Mouse (Mus musculus): ENCODE measurements at regions not wholly inside any gene's neighbourhood (a gene's known extent, or its start where the extent isn't known, plus 50 kb on each side); places are given as distances from the start of the nearest gene placed in this dataset.
"Not testable (repeated sequence)": the region's sequence is repeated elsewhere in the genome, so short reads cannot be mapped to it uniquely, and the experiment has no call there.

DNA sequence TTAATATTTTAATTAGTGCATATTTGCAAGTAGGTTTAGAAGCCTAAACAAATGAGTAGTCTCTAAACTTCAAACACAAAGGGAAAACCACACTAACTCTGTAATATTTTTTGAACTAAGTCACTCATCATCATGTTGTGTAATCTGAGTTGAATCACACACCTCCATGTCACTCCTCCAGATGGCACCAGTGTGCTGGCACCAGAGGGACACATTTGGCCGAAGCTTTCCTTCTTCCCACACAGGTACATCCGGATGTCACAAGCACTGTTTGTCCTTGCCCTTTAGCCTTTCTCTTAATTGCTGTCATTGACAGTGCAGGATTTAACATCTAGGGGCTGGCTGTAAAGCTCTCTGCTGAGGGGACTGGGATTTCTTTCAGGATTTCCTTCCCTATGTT, 256.7 kb upstream of the Ccdc54 start:
- peak; percentile 20 for DNase-seq

DNA sequence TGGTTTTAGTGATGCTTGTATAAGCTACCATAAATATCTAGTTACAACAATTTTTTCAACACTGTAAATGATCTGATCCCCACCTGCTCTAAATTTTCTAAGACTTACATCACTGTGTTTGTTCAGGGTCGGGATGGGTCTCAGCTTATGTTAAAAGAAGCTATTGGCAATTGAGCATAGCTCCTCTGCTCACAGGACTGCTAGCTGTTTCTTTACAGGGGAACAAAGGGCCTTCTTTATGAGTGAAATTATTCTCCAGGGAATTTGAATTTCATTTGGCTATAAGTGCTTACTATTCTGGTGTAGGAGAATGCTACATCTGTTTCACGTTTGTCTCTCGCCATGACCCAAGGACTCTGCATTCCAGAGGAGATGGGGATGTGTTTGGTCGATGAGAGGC, 255.6 kb upstream of the Ccdc54 start:
- no peak for DNase-seq

- peak; percentile 77 for DNase-seq
Observed at GRCm38 (mm10) chr16:50841677-50842580, 251.0 kb upstream of the Ccdc54 start.

- no peak for DNase-seq
Observed at GRCm38 (mm10) chr16:50841205-50841604, 250.3 kb upstream of the Ccdc54 start.

DNA sequence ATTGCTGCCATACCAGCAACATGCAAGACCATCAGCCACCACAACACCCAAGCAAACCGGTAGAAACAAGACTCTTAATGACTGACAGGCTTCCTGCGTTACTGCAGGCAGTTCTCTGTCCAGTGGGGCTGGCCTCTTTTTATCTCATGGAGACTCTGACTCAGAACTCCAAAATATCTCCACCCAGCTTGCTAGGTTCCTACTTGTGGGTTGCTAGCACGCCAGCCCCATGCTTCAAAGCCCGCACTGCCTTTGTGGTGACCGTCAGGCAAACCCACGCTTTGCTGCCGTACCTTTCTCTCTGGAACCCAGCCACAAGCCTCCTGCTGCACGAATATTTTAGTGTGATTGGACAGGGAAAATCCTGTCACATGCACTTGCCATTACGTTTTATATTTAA, 248.7 kb upstream of the Ccdc54 start:
- peak; percentile 36 for DNase-seq

GRCm38 (mm10) chr16:50837416-50837815, 246.5 kb upstream of the Ccdc54 start:
- no peak for DNase-seq

DNA sequence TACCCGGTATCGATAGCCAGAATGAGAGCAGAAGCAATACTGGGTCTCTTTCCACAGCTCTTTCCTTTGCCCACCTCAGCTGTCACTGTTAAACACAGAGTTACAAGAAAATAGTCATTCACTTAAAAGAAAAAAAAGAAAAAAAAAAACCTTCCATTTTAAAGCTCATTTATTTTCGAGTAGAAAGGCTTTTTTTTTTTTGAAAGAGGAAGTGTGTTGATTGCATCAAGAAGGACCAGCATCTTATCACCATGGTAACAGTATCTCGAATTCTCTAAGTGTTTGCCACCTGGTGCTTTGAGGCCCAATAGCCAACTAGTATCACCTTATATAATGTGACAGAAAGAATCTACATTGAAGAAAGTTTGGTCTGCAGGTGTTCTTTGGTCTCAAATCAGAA, 245.5 kb upstream of the Ccdc54 start:
- DNase-seq = no peak

DNA sequence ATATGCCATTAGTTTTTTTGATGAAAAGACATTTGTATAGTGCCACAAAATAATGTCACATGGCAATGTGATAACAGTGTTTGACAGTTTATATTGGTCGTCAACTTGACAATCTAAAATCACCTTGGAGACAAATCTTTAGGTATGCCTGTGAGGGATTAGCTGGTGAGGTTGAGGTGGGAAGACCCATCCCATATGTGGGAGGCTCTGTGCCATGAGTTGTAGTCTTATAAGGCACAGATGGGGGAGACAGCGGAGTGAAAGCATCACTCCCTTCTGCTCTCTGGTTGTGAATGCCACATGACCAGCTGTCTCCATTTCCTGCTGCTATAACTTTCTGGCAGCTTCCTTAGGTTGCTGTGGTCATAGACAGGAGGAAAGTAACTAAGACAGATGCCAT, 242.4 kb upstream of the Ccdc54 start:
- no peak for DNase-seq

DNA sequence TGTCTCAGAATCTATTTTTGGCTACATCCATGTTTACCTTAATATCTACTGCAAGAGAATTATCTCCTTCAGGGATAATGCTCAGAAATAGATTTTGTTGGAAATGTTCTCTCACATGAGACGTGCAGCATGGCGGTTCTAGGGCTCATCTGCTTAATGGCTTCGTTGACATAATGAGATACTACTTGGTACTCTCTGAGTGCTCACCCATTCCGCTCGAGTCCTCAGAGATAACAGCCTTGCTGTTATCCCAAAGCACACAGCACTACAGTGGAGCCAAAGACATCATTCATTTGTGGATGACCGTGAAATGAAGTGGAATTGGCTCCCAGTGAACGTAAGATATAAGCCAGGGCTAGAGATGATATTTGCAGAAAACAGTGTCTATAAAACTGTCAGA, 231.4 kb upstream of the Ccdc54 start:
- DNase-seq = no peak

GRCm38 (mm10) chr16:50814626-50815025, 223.7 kb upstream of the Ccdc54 start:
- DNase-seq = no peak

DNA sequence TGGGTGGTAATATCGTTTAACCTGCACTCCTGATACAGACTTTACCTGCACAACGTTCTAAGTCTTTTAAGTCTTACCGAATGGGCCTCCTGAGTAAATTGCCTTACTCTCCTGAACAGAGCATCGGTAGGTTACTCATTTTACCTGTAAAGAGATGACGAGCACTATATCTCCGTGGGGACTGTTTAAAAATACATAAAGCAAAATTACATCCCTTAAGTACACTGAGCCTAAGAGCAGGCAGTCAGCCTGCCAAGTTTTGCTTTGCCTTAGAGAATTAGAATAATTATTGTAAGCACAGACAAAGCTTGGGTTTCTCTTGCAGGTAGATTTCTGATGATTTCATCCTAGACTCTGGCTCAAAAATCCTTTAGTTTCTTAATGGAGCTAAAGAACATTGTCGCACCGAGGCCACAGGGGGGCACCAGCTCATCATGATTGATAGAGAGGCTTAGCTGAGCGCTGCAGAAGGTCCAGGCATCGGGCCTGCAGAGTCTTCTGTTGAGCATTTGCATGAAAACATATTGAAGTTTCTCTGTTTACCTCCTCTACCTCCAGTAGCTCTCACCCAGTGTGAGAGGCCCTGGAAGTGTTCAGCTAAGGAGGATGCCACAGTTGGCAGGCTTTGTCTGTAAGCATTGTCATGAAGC, 208.3 kb upstream of the Ccdc54 start:
- peak; percentile 70 for DNase-seq

DNA sequence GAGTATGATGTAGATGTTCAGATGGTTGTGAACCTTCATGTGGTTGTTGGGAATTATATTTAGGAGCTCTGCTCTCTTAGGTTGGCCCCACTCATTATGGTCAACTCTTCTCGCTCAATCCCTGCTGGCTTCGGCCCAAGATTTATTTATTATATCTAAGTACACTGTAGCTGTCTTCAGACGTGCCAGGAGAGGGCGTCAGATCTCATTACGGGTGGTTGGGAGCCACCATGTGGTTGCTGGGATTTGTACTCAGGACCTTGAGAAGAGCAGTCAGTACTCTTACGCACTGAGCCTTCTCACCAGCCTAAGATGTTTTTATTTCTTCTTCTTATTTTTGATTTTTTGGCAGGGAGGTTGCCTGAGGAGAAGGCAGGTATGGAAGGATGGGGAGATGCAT, 207.1 kb upstream of the Ccdc54 start:
- DNase-seq = no peak

- no peak for DNase-seq
Observed at GRCm38 (mm10) chr16:50792960-50793359, 202.0 kb upstream of the Ccdc54 start.

- no peak for DNase-seq
Observed at GRCm38 (mm10) chr16:50792506-50792905, 201.6 kb upstream of the Ccdc54 start.

DNA sequence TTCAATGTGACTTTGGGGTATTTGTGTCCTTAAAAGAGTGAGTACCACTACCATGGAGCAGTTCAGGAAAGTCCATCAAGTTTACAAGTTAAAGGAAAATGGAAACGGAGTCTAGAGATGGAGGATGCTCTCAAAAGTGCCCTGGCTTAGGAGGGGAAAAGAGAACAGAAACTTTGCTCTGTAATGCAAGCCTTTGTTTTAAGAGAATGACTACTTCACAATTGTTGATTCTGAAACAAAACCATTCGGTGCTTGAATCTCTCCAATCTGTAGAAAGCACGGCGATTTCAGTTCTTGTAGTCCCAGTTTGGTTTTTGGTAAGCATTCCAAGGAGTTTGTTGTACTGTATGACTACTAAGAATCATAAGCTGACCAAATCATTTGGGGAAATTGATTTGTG, 197.7 kb upstream of the Ccdc54 start:
- no peak for DNase-seq

DNA sequence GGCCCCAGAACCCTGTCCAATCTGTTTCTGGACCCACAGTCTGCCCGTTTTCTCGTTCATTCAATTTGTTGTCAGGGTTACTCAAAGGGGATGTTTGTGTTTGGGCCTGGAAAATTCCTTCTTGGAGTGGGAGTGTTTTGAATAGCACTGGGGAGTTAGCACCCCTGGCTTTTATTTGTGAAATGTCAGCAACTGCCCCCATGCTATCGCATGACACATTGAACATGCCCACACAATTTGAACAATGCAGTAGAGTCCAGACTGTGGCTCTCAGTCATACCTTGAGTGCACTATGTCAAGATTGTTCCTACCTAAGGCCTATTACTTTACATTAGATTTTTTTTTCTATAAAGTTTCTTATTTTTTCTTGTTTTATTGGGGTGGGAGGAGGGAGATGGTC, 195.2 kb upstream of the Ccdc54 start:
- no peak for DNase-seq

GRCm38 (mm10) chr16:50785384-50785783, 194.4 kb upstream of the Ccdc54 start:
- DNase-seq = no peak

GRCm38 (mm10) chr16:50784651-50785228, 193.8 kb upstream of the Ccdc54 start:
- DNase-seq = no peak

DNA sequence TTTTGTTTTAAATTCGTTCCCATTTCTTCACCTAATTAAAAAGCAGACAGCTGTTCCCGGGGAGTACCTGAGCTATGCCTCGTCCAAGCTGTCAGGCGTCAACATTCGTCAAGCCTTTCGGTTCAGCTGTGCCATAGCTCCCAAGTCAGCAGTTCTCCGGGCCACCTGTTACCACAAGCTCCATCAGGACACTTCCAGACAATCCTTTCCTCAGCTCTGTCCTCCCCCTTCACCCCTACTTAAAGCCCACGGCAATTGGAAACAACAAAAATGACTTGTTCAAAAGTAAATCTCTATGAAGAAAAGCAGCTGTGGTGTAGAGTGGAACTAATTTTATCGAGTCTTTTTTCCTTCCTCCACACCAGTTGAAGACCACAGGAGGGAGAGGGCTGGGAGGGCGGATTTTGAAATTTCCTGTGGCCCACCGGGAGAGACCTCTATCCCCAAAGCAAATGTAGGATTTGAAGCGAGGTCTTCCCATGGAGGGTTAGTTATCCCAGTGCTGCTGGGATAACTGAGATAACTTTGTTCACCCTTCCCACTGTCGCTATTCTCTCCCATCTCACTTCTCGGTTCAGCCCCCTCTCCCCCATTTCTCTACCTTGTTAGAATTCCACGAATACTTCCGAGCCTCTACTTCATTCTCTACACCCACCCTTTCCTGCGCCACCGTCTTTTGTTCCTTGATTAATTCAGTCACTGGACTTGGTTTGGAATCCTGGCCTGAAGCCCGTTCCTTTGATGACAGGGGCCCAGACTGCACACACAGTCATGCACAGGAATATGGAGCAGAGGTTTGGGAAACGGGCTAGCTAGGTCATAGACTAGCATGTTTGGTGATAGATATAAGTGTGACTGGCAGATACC, 193.1 kb upstream of the Ccdc54 start:
- DNase-seq = no peak

DNA sequence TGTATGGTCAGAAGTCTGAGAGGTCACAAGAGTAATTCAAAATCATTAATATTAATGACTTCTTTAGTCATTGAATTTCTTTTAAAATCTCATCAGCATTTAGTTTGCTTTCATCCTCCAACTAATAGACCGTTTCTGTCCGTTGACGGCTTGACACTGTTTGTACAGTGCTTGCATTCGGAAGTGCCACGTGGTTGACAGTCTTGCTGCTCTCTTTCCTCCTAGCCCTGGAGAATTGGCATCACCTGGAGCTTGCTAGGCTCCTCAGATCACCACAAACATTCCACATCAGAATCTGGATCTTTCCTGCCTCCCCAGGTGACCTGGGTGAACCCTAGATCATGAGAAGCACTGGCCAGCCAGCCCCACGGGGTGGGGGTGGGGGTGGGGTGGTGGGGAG, 192.3 kb upstream of the Ccdc54 start:
- no peak for DNase-seq

GRCm38 (mm10) chr16:50779030-50779784, 188.3 kb upstream of the Ccdc54 start:
- no peak for DNase-seq

DNA sequence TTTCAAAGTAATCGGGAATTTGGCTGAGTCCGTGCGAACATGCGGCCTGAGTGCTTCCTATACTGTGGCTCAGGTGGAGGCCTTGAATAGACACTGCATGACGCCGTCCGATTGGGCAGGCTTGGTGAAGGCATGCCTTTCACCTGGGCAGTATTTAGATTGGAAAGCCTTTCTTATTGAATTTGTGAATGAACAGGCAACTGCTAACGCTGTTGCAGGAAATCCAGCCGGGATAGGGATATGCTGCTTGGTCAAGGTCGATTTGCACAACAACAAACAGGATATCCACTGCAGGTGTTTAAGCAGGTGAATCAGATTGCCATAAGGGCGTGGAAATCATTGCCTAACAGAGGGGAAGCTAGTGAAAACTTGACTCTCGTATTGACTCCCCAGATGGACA, 183.7 kb upstream of the Ccdc54 start:
- not testable (repeated sequence) for DNase-seq
